Mouse (Mus musculus) heart, embryonic 16.5 days (tissue): ENCODE data around the gene Mup16. TPM values are rescaled to one million over a fixed set of nuclear protein-coding genes. Genes with fewer than 3 reads are reported as not detected.
"Not testable (repeated sequence)": the region's sequence is repeated elsewhere in the genome, so short reads cannot be mapped to it uniquely, and the experiment has no call there.

Experiments
- ATAC-seq: fragments of 200-750 bp; cut with Nextera tagmentation; replicated peaks from 2 replicates; pipeline ENCODE4 v1.8.0; 2017; ENCODE audit warnings: moderate number of reproducible peaks; ENCODE audit not compliant: insufficient read depth, low FRiP score; ENCODE audit errors: extremely low read depth
- H3K27ac ChIP-seq: fragments of 300-500 bp; sonication (generic); 2 replicates; pipeline ENCODE4 v1.5.1; 2014; ENCODE audit warnings: mild to moderate bottlenecking, low read length, control low read depth, moderate library complexity
- H3K27me3 ChIP-seq: fragments of 300-500 bp; sonication (generic); 2 replicates; pipeline ENCODE4 v1.6.1; 2014; ENCODE audit warnings: low read length, mixed read lengths; ENCODE audit not compliant: control insufficient read depth, insufficient read depth
- H3K36me3 ChIP-seq: fragments of 300-500 bp; sonication (generic); 2 replicates; pipeline ENCODE4 v1.6.1; 2014; ENCODE audit not compliant: control insufficient read depth, insufficient read depth
- H3K4me1 ChIP-seq: fragments of 300-500 bp; sonication (generic); 2 replicates; pipeline ENCODE4 v1.6.1; 2014; ENCODE audit warnings: low read length, mixed read lengths; ENCODE audit not compliant: control insufficient read depth, insufficient read depth
- H3K4me2 ChIP-seq: fragments of 300-500 bp; sonication (generic); 2 replicates; pipeline ENCODE4 v1.6.1; 2014; ENCODE audit warnings: low read depth, mild to moderate bottlenecking, control low read depth, low read length
- H3K4me3 ChIP-seq: fragments of 300-500 bp; sonication (generic); 2 replicates; pipeline ENCODE4 v1.5.1; 2014; ENCODE audit warnings: mild to moderate bottlenecking, control low read depth, low read length
- H3K9ac ChIP-seq: fragments of 300-500 bp; sonication (generic); 2 replicates; pipeline ENCODE4 v1.6.1; 2014; ENCODE audit warnings: low read length, control low read depth
- H3K9me3 ChIP-seq: fragments of 300-500 bp; sonication (generic); replicated peaks from 2 replicates; pipeline ENCODE4 v1.6.1; 2016; ENCODE audit warnings: low read length; ENCODE audit not compliant: control insufficient read depth
- WGBS: fragments of 180-500 bp; shearing (Covaris S2); extraction: QIAGEN DNeasy Blood & Tissue Kit; methylation state at CpG from one replicate; pipeline ENCODE4 v1.1.7; 2014; 5-methylcytosine and 5-hydroxymethylcytosine counted together
- polyA plus RNA-seq: library from polyadenylated mRNA; unstranded; fragments of >200 nt; fragmentation: Nextera tagmentation; extraction: Ambion mirVana; gene quantifications from 2 replicates; pipeline ENCODE4 v1.2.1, GENCODE M21; 2015

The Mup16 gene
- not detected in 2 replicates for polyA plus RNA-seq

- not testable (repeated sequence) for H3K9ac ChIP-seq, H3K9me3 ChIP-seq, H3K4me3 ChIP-seq, H3K27ac ChIP-seq, H3K4me2 ChIP-seq, H3K4me1 ChIP-seq, ATAC-seq, H3K36me3 ChIP-seq, H3K27me3 ChIP-seq
- 81% methylated on average over 2 of the region's 4 CpGs for WGBS
Measured at GRCm38 (mm10) chr4:61519431-61519830, at the start of gene Mup16. Mup16 (minus strand) TSS chr4:61519531.

GRCm38 (mm10) chr4:61555887-61556286 is 36.6 kb upstream of the Mup16 start:
- not testable (repeated sequence) for H3K27me3 ChIP-seq, H3K27ac ChIP-seq, H3K9ac ChIP-seq, H3K4me1 ChIP-seq, H3K4me2 ChIP-seq, H3K36me3 ChIP-seq, ATAC-seq, H3K9me3 ChIP-seq, H3K4me3 ChIP-seq
- 53% methylated on average over 2 of the region's 2 CpGs for WGBS

Other genes with a start within 250 kb of the Mup16 start
- gene Mup14, start 215.5 kb downstream of the Mup16 start, polyA plus RNA-seq = not detected in 2 replicates
- not detected in 2 replicates for gene Mup15, start 79.8 kb downstream of the Mup16 start, polyA plus RNA-seq
- gene Mup17, start 76.3 kb upstream of the Mup16 start, polyA plus RNA-seq = not detected in 2 replicates
- not detected in 2 replicates for gene Mup18, start 154.6 kb upstream of the Mup16 start, polyA plus RNA-seq